Mouse (Mus musculus) liver, adult 2 months (tissue): ENCODE measurements around the gene Ntsr1.
A peak's percentile ranks its signal among the peaks of the same experiment; 100 is the strongest.

Source experiments
- CTCF ChIP-seq: fragments of 200-500 bp; IDR thresholded peaks from 2 replicates; pipeline ENCODE4 v1.5.1; 2011; ENCODE audit warnings: low read depth, low read length, control low read depth
- POLR2A ChIP-seq: fragments of 200-500 bp; IDR thresholded peaks from 2 replicates; pipeline ENCODE4 v1.6.1; 2011; ENCODE audit warnings: low read length, control low read depth; ENCODE audit not compliant: insufficient read depth; ENCODE audit errors: extremely low read depth

GRCm38 (mm10) chr2:180473080-180473440 lies 26.7 kb upstream of the Ntsr1 start:
- TF ChIP-seq CTCF, result peak; percentile 60
- no peak for TF ChIP-seq POLR2A
